Mouse (Mus musculus) neural tube, embryonic 13.5 days (tissue): ENCODE data around the gene Spata13. TPM values are rescaled to one million over a fixed set of nuclear protein-coding genes. Genes with fewer than 3 reads are reported as not detected.

Experiments used
- ATAC-seq: fragments of 200-750 bp; cut with Nextera tagmentation; 2 replicates; pipeline ENCODE4 v1.8.0; 2017; ENCODE audit warnings: low read depth, mild to moderate bottlenecking, moderate TSS enrichment, moderate library complexity
- H3K27ac ChIP-seq: fragments of 300-500 bp; sonication (generic); replicated peaks from 2 replicates; pipeline ENCODE4 v1.5.1; 2015; ENCODE audit warnings: moderate library complexity, mild to moderate bottlenecking, inconsistent platforms
- H3K27me3 ChIP-seq: fragments of 300-500 bp; sonication (generic); 2 replicates; pipeline ENCODE4 v1.6.1; 2015; ENCODE audit warnings: mild to moderate bottlenecking, inconsistent platforms
- H3K36me3 ChIP-seq: fragments of 300-500 bp; sonication (generic); 2 replicates; pipeline ENCODE4 v1.6.1; 2015; ENCODE audit warnings: mild to moderate bottlenecking, inconsistent platforms
- H3K4me1 ChIP-seq: fragments of 300-500 bp; sonication (generic); replicated peaks from 2 replicates; pipeline ENCODE4 v1.6.1; 2015; ENCODE audit warnings: inconsistent platforms
- H3K4me2 ChIP-seq: fragments of 300-500 bp; sonication (generic); 2 replicates; pipeline ENCODE4 v1.6.1; 2015; ENCODE audit warnings: inconsistent platforms, mild to moderate bottlenecking, moderate library complexity
- H3K4me3 ChIP-seq: fragments of 300-500 bp; sonication (generic); 2 replicates; pipeline ENCODE4 v1.5.1; 2015; ENCODE audit warnings: mild to moderate bottlenecking, inconsistent platforms
- H3K9ac ChIP-seq: fragments of 300-500 bp; sonication (generic); 2 replicates; pipeline ENCODE4 v1.6.1; 2015; ENCODE audit warnings: moderate library complexity, mild to moderate bottlenecking, inconsistent platforms
- H3K9me3 ChIP-seq: fragments of 300-500 bp; sonication (generic); 2 replicates; pipeline ENCODE4 v1.6.1; 2016; ENCODE audit warnings: inconsistent platforms
- WGBS: fragments of 180-500 bp; shearing (Covaris S2); methylation state at CpG from one replicate; pipeline ENCODE4 v1.1.7; 2015; 5-methylcytosine and 5-hydroxymethylcytosine counted together
- polyA plus RNA-seq: library from polyadenylated mRNA; unstranded; fragments of >200 nt; fragmentation: Nextera tagmentation; extraction: Ambion mirVana; gene quantifications from 2 replicates; pipeline ENCODE4 v1.2.1, GENCODE M21; 2015

Gene Spata13
- polyA plus RNA-seq, 1 experiment from 2014 or later: 22.2 TPM

- H3K27ac ChIP-seq: no peak overlapping the region
- no peak for ATAC-seq
- 74% methylated on average over 11 of the region's 11 CpGs for WGBS
These were observed 75.4 kb downstream of the Spata13 start for GRCm38 (mm10) chr14:60709192-60709591.

DNA sequence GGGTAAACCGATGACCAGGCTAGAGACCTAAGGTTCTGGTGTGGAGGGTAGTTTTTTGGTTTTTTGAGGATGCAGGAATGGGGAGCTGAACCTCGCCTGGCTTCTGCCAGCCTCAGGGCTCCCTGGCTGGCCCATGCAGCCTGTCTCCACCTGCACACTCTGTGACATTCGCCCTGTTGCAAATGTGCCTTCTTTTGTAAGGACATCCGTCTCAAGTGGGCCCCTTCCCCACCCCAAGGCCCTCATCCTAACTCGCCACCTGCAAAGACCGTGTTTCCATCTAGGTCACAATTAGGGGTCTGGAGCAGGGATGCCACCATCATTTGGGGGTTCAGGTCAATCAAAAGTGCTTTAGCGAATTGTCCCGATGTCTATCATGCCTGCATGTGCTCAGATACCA is 75.9 kb downstream of the Spata13 start:
- Histone ChIP-seq H3K4me3 (no peak overlapping the region), H3K27ac (no peak overlapping the region), H3K9ac (no peak overlapping the region), H3K4me1 (0 out of 2 replicates have a peak, but pooled peaks cover 4% of the 10 kb centered on the region), H3K36me3 (no peaks in the 10 kb centered on the region), H3K4me2 (no peak overlapping the region), H3K9me3 (no peaks in the 10 kb centered on the region), H3K27me3 (no peaks in the 10 kb centered on the region)
- no peak for ATAC-seq
- 92% methylated on average over 8 of the region's 8 CpGs for WGBS

More at GRCm38 (mm10) chr14:60709192-60709591, 75.4 kb downstream of the Spata13 start:
- no peak overlapping the region for H3K4me2 ChIP-seq
- H3K9ac ChIP-seq: no peak overlapping the region
- no peaks in the 10 kb centered on the region for H3K36me3 ChIP-seq
- no peaks in the 10 kb centered on the region for H3K27me3 ChIP-seq
- no peak overlapping the region for H3K4me3 ChIP-seq
- 0 out of 2 replicates have a peak, but pooled peaks cover 4% of the 10 kb centered on the region for H3K4me1 ChIP-seq
- no peaks in the 10 kb centered on the region for H3K9me3 ChIP-seq

GRCm38 (mm10) chr14:60711161-60711560 is 77.4 kb downstream of the Spata13 start:
- WGBS: 92% methylated on average over 5 of the region's 5 CpGs
- no peak for ATAC-seq
- no peaks in the 10 kb centered on the region for H3K9me3 ChIP-seq
- no peak overlapping the region for H3K4me2 ChIP-seq
- no peak overlapping the region for H3K9ac ChIP-seq
- 0 out of 2 replicates have a peak, but pooled peaks cover 4% of the 10 kb centered on the region for H3K4me1 ChIP-seq
- H3K27ac ChIP-seq: no peak overlapping the region
- H3K36me3 ChIP-seq: peaks cover 3% of the 10 kb centered on the region; the same call in 1 of the 2 replicates
- H3K4me3 ChIP-seq: no peak overlapping the region
- H3K27me3 ChIP-seq: no peaks in the 10 kb centered on the region

DNA sequence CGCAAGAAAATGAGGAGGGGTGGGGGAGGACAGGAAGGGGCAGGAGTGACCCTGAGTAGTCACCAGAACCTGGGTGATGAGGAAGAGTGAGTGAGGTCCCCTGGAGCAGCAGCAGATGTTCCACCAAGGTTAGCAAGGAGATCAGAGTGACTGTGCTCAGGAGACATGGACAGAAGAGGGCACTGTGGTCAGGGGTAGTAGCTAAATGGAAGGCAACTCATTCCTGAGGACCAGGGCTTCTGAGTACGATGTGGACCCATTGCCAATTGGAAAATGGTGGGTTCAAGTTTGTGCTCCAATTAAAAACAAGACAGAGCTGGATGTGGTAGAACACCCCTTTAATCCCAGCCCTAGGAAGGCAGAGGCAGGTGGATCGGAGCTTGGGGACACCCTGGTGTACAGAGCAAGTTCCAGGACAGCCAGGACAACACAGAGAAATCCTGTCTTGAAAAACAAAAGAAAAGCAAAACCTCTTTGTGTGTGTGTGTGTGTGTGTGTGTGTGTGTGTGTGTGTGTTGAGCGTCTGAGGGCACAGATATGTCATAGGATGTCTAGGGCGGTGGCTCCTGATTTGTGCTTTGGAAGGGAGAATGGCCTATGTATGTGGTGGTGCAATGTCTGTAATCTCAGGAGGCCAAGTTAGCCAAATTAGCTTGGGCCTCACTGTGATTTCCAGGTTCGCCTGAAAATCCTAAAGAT is 77.9 kb downstream of the Spata13 start:
- ATAC-seq: no peak
- H3K36me3 ChIP-seq: peaks cover 3% of the 10 kb centered on the region; the same call in 1 of the 2 replicates
- H3K27me3 ChIP-seq: no peaks in the 10 kb centered on the region
- H3K4me2 ChIP-seq: no peak overlapping the region
- WGBS: 88% methylated on average over 6 of the region's 6 CpGs
- H3K4me1 ChIP-seq: no peaks in the 10 kb centered on the region
- H3K9ac ChIP-seq: no peak overlapping the region
- H3K27ac ChIP-seq: no peak overlapping the region
- no peak overlapping the region for H3K4me3 ChIP-seq
- H3K9me3 ChIP-seq: no peaks in the 10 kb centered on the region

DNA sequence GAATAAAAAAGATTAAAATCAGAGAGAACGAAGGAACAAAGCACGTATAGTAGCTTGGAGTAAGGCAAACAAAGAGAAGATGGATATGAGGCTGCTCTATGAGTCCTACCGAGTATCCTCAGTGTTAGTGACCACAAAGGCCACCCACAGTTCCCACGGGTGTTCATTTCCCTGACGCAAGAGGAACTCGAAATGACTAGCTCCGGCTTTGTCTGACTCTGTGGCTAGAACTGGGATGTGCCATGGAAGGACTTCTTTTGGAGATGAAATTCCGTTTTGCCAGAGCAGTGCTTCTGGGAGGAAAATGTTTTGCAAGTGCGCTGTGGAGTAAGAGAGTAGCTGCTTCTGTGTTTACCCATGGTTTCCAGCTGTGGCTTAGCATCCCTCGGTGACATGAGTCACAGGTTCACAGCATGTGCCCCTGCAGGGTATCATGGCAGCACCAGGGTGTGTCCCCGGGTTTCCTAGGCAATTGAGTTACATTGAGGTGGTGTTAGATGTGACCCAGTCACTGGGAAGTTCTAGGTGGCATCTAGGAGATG is 78.6 kb downstream of the Spata13 start:
- no peaks in the 10 kb centered on the region for H3K27me3 ChIP-seq
- H3K27ac ChIP-seq: no peak overlapping the region
- no peak overlapping the region for H3K9ac ChIP-seq
- no peaks in the 10 kb centered on the region for H3K4me1 ChIP-seq
- H3K4me3 ChIP-seq: no peak overlapping the region
- peaks cover 3% of the 10 kb centered on the region; the same call in 1 of the 2 replicates for H3K36me3 ChIP-seq
- no peak for ATAC-seq
- WGBS: 89% methylated on average over 11 of the region's 11 CpGs
- no peaks in the 10 kb centered on the region for H3K9me3 ChIP-seq
- no peak overlapping the region for H3K4me2 ChIP-seq

- no peak overlapping the region for H3K4me3 ChIP-seq
- no peaks in the 10 kb centered on the region for H3K9me3 ChIP-seq
- H3K4me2 ChIP-seq: no peak overlapping the region
- no peaks in the 10 kb centered on the region for H3K27me3 ChIP-seq
- H3K9ac ChIP-seq: no peak overlapping the region
- no peak for ATAC-seq
- peaks cover 3% of the 10 kb centered on the region; the same call in 1 of the 2 replicates for H3K36me3 ChIP-seq
- no peak overlapping the region for H3K27ac ChIP-seq
- H3K4me1 ChIP-seq: no peaks in the 10 kb centered on the region
- 87% methylated on average over 5 of the region's 5 CpGs for WGBS
These were observed 81.9 kb downstream of the Spata13 start for GRCm38 (mm10) chr14:60715686-60716085.

GRCm38 (mm10) chr14:60721304-60721703 is 87.5 kb downstream of the Spata13 start:
- Histone ChIP-seq H3K36me3 (no peaks in the 10 kb centered on the region), H3K27ac (no peak overlapping the region), H3K9me3 (no peaks in the 10 kb centered on the region), H3K27me3 (no peaks in the 10 kb centered on the region), H3K9ac (no peak overlapping the region), H3K4me2 (no peak overlapping the region), H3K4me3 (no peak overlapping the region), H3K4me1 (peaks cover 7% of the 10 kb centered on the region; the same call in 1 of the 2 replicates)
- ATAC-seq: no peak
- WGBS: 70% methylated on average over 8 of the region's 8 CpGs

GRCm38 (mm10) chr14:60721938-60722337 is 88.1 kb downstream of the Spata13 start:
- WGBS: 82% methylated on average over 3 of the region's 3 CpGs
- Histone ChIP-seq H3K4me1 (peaks cover 7% of the 10 kb centered on the region; the same call in 1 of the 2 replicates), H3K9ac (no peak overlapping the region), H3K36me3 (no peaks in the 10 kb centered on the region), H3K27me3 (no peaks in the 10 kb centered on the region), H3K4me3 (no peak overlapping the region), H3K9me3 (no peaks in the 10 kb centered on the region), H3K27ac (no peak overlapping the region), H3K4me2 (no peak overlapping the region)
- no peak for ATAC-seq

DNA sequence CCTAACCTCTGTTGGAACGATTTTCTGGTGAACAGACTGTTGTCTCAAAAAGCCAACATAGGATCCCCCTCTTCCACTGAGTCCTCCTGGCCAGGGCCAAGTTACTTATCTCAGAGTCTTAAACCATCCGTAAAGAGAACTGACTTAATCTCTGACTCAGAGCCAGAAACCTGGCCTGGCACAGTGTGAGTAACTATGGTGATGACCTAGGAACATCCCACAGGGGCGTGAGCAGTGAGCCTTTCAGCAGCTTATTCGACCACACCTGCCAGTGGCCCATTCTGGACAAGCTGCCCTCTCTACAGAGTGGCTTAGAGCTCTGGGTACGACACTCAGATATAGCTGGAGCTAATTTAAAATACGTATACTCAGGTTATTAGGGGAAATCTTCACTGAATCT is 92.3 kb downstream of the Spata13 start:
- Histone ChIP-seq H3K27me3 (no peaks in the 10 kb centered on the region), H3K27ac (no peak overlapping the region), H3K4me2 (no peak overlapping the region), H3K9me3 (no peaks in the 10 kb centered on the region), H3K36me3 (peaks cover 6% of the 10 kb centered on the region; the same call in 1 of the 2 replicates), H3K4me3 (no peak overlapping the region), H3K4me1 (peaks cover 7% of the 10 kb centered on the region; the same call in 1 of the 2 replicates), H3K9ac (no peak overlapping the region)
- 73% methylated on average over 6 of the region's 6 CpGs for WGBS
- no peak for ATAC-seq

DNA sequence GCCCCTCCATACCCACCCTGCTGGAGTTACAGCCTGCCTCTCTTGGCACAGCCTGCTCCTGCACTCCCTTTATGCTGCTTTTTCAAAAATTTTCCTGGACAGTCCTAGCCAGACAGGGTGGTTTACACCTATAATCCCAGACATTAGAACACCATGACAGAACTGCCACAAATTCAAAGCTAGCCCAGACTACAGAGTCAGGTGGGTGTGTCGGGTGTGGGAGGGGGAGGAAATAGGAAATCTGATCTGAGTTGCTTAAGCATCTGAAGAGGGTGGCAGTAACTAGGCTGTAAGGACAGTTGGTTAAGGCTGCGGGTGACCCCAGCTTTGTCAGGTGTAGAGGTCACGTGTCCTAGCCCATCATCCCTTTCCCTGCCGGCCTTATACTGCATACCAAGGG is 93.3 kb downstream of the Spata13 start:
- no peak for ATAC-seq

DNA sequence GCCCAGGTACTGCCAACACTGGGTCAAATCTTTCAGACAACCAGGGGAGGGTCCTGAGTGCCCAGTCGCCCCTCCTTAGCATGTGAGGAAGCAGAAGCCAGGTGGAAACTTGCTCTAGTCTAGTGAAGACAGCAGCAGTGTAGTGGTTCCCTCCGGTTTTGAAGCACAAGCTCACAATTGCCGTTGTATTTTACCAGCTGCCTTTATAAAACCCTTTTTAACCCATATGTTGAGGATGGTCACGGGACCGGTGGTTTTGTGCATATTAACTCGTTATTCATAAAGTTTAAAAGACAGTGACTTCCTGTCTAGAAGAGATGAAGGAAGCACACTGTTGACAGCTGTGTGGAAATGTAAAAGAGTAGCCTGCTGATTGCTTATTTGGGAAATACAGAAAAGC is 98.3 kb downstream of the Spata13 start:
- H3K9me3 ChIP-seq: no peaks in the 10 kb centered on the region
- WGBS: 75% methylated on average over 6 of the region's 6 CpGs
- no peak overlapping the region for H3K27ac ChIP-seq
- H3K4me2 ChIP-seq: no peak overlapping the region
- H3K36me3 ChIP-seq: peaks cover 6% of the 10 kb centered on the region; the same call in 1 of the 2 replicates
- peaks cover 43% of the 10 kb centered on the region for H3K4me1 ChIP-seq
- no peaks in the 10 kb centered on the region for H3K27me3 ChIP-seq
- no peak for ATAC-seq
- no peak overlapping the region for H3K4me3 ChIP-seq
- no peak overlapping the region for H3K9ac ChIP-seq

More for the DNA sequence above, 93.3 kb downstream of the Spata13 start:
- H3K9ac ChIP-seq: no peak overlapping the region
- H3K4me3 ChIP-seq: no peak overlapping the region
- no peak overlapping the region for H3K4me2 ChIP-seq
- no peaks in the 10 kb centered on the region for H3K27me3 ChIP-seq
- peaks cover 6% of the 10 kb centered on the region; the same call in 1 of the 2 replicates for H3K36me3 ChIP-seq
- H3K4me1 ChIP-seq: peaks cover 7% of the 10 kb centered on the region; the same call in 1 of the 2 replicates
- H3K27ac ChIP-seq: no peak overlapping the region
- WGBS: 87% methylated on average over 4 of the region's 4 CpGs
- H3K9me3 ChIP-seq: no peaks in the 10 kb centered on the region

DNA sequence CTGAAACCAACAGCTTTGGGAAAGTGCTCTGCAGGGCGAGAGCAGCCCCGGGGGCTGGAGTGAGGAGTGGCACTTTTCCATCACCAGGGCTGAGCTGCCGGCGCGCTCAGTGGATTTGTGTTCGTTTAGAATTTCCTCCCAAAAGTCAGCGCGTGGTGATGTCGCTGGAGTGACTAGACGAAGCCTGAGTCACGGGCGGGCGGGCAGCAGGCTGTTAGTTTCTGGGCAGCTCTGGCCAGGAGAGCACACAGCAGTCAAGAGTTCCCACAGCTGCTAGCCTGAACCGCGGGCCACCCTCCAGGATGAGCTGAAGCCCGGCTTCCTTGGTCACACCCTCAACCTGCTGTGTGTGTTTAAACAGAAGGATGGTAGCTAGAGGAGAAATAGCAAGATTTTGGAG is 99.0 kb downstream of the Spata13 start:
- 35% methylated on average over 16 of the region's 16 CpGs for WGBS
- Histone ChIP-seq H3K4me2 (peak overlapping the region; percentile 33), H3K36me3 (peaks cover 6% of the 10 kb centered on the region; the same call in 1 of the 2 replicates), H3K9me3 (no peaks in the 10 kb centered on the region), H3K9ac (peak overlapping the region; percentile 35; the same call in 1 of the 2 replicates), H3K4me1 (peaks cover 50% of the 10 kb centered on the region), H3K4me3 (peak overlapping the region; percentile 5; the same call in 1 of the 2 replicates), H3K27me3 (no peaks in the 10 kb centered on the region), H3K27ac (peak overlapping the region; percentile 38; the same call in 1 of the 2 replicates)
- 0 out of 2 replicates have a peak, but pooled peaks have one; percentile 34 for ATAC-seq
